Mouse (Mus musculus): ENCODE results near the gene Inhbe.

Gene Inhbe

GRCm38 (mm10) chr10:127346173-127346572 lies 8.0 kb downstream of the Inhbe start:
- DNase-seq (ENCODE audit: low spot score in 2 of 2), result no peak

GRCm38 (mm10) chr10:127343029-127343428 lies 11.2 kb downstream of the Inhbe start:
- no peak for DNase-seq (ENCODE audit: low spot score in 2 of 2)

GRCm38 (mm10) chr10:127341891-127342639 lies 12.1 kb downstream of the Inhbe start, which contains the start of gene Gli1:
Gene Gli1 (minus strand): TSS chr10:127341974.
- peak; percentile 80 to 94 for DNase-seq (ENCODE audit: low spot score in 2 of 2)

GRCm38 (mm10) chr10:127341360-127341690 lies 12.9 kb downstream of the Inhbe start:
- no peak for DNase-seq (ENCODE audit: low spot score in 2 of 2)

GRCm38 (mm10) chr10:127340577-127341359 lies 13.4 kb downstream of the Inhbe start:
- DNase-seq (ENCODE audit: low spot score in 2 of 2), result no peak

GRCm38 (mm10) chr10:127339683-127340576 lies 14.3 kb downstream of the Inhbe start:
- DNase-seq (ENCODE audit: low spot score in 2 of 2), result no peak

GRCm38 (mm10) chr10:127338930-127339682 lies 15.1 kb downstream of the Inhbe start:
- peak; percentile 84 to 91 for DNase-seq (ENCODE audit: low spot score in 2 of 2)

GRCm38 (mm10) chr10:127337536-127338099 lies 16.6 kb downstream of the Inhbe start:
- no peak for DNase-seq (ENCODE audit: low spot score in 2 of 2)

- DNase-seq (ENCODE audit: low spot score in 2 of 2), result no peak
Observed at GRCm38 (mm10) chr10:127336952-127337351, 17.3 kb downstream of the Inhbe start.

- no peak for DNase-seq (ENCODE audit: low spot score in 2 of 2)
Observed at GRCm38 (mm10) chr10:127335271-127335670, 18.9 kb downstream of the Inhbe start.

GRCm38 (mm10) chr10:127333152-127333551 lies 21.1 kb downstream of the Inhbe start:
- no peak for DNase-seq (ENCODE audit: low spot score in 2 of 2)

GRCm38 (mm10) chr10:127332211-127332874 lies 21.9 kb downstream of the Inhbe start:
- peak in 1 of 2 experiments; percentile 64 for DNase-seq (ENCODE audit: low spot score in 2 of 2)

GRCm38 (mm10) chr10:127330212-127330611 lies 24.0 kb downstream of the Inhbe start:
- DNase-seq (ENCODE audit: low spot score in 2 of 2), result no peak

- no peak for DNase-seq (ENCODE audit: low spot score in 2 of 2)
Observed at GRCm38 (mm10) chr10:127327461-127328145, 26.6 kb downstream of the Inhbe start.

- DNase-seq (ENCODE audit: low spot score in 2 of 2), result no peak
Observed at GRCm38 (mm10) chr10:127326828-127327227, 27.4 kb downstream of the Inhbe start.

GRCm38 (mm10) chr10:127326017-127326801 lies 28.0 kb downstream of the Inhbe start:
- peak in 1 of 2 experiments; percentile 49 for DNase-seq (ENCODE audit: low spot score in 2 of 2)

GRCm38 (mm10) chr10:127325454-127326016 lies 28.7 kb downstream of the Inhbe start:
- DNase-seq (ENCODE audit: low spot score in 2 of 2), result no peak

- DNase-seq (ENCODE audit: low spot score in 2 of 2), result peak; percentile 80 to 85
Observed at GRCm38 (mm10) chr10:127324495-127324894, 29.7 kb downstream of the Inhbe start.
